Mouse (Mus musculus) cerebellum, adult (tissue): Measurements from ENCODE around the gene Hira.
"Not testable (repeated sequence)": the region's sequence is repeated elsewhere in the genome, so short reads cannot be mapped to it uniquely, and the experiment has no call there.

Experiments
- ATAC-seq: cut with Nextera tagmentation; 2 replicates; pipeline ENCODE4 v1.9.2; 2017; ENCODE audit warnings: mild to moderate bottlenecking, moderate library complexity, mixed read lengths; ENCODE audit not compliant: insufficient number of reproducible peaks, low FRiP score, low TSS enrichment

The Hira gene

DNA sequence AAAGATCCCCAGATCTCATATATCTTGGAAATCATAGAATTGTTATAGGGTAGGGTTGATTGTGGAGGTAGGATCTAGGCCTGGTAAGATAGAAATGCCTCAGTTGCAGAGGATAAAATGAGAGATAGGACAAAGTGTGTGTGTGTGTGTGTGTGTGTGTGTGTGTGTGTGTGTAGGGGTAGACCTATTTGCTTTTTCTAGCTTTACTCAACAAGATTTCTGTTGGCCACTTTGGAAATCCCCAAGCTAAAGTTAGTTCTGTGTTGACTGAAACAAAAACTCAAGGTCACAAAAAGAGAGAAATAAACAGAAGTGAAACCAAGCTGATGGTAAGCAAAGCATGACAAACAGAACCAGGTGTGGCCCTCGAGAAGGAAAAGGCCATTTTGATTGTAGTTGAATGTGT, 130.4 kb downstream of the Hira start:
- ATAC-seq = not testable (repeated sequence)

DNA sequence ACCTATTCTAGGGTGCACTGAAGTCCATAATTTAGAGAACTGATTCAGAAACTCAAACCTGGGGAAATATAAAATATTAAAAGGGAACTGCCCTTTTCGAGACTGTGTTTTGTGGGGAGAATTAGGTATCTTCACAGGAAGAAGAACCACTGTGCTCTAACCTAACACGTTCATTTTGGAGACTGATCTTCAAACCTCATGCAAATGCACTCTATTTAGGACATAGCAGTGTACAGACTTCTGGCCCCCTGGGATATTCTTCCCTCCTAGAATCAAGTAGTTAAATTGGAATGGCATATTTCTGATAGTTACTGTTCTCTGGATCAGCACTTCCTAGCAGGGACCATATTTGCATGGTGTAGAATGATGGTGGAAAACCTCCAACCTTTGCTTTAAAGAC, 133.9 kb downstream of the Hira start:
- ATAC-seq = no peak

DNA sequence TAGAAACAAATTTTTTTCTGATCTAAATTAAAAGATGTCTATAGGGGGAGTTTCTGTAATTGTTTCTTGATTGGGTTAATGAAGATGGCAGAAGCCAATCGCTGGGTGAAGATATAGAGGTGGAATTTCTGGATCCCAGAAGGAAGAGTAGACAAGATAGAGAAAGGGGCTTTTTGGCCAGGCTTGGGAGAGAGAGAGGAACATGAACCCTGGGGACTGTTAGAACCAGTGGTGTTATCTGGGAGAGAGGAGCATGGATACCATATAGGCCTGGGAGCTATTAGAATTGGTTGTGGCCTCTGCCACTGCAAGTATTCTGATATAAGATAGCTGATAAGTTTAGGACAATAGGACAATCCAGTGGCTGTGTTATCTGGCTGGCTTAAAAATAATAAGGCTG, 136.7 kb downstream of the Hira start:
- no peak for ATAC-seq

DNA sequence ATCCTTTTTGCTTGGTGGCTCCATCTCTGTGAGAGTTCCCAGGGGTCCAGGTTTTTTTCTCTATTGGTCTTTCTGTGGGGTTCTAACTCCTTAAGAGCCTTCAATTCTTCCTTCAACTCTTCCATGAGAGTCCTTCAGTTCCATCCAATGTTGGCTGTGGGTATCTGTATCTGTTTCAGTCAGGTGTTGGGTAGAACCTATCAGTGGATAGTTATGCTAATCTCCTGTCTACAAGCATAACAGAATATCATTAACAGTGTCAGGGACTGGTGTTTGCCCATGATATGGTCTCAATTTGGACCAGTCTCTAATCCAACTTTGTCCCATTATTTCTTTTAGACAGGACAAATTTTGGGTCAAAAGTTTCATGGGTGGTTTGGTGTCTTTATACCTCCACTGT, 137.8 kb downstream of the Hira start:
- no peak for ATAC-seq
